ENCODE assay signal across 8 mouse cellular contexts in the genomic region with DNA sequence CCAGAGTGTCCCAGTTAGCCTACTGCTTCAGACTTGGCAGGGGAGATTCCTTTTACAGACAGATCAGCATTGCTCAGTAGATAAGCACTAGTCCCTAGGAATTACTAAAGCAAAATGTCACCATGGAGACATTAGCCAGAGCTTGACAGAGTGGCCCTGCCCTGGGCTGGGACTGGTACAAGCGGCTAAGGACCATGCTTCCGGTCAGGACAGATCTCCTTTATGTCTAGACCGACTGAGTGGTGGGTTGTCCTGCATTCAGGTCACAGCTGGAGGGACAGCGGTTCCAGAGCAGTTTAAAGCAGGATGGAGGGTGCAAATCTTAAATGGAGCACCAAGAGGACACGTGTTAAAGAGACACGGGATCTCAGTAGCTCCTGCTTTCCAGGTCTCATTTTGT. TPM values are rescaled to one million over a fixed set of nuclear protein-coding genes. Genes with fewer than 3 reads are reported as not detected.
DNase-seq lines count a peak whose midpoint lies in the region; ATAC-seq and TF ChIP-seq lines count a peak whose summit lies in the region.

No protein-coding gene starts in this region.

- no peaks in the 10 kb centered on the region for H3K9me3 ChIP-seq in neural tube, embryonic 11.5 days (ENCODE audit: control insufficient read depth, low read length)
- H3K9me3 ChIP-seq in limb, embryonic 13.5 days: no peaks in the 10 kb centered on the region
- H3K9me3 ChIP-seq in stomach, embryonic 15.5 days: no peaks in the 10 kb centered on the region

- H3K27ac ChIP-seq in cerebellum, adult 2 months (ENCODE audit: insufficient read depth, low read length): no peak overlapping the region
- H3K27ac ChIP-seq in neural tube, embryonic 11.5 days (ENCODE audit: low read depth, low read length): no peak overlapping the region
- H3K27ac ChIP-seq in limb, embryonic 13.5 days: 0 out of 2 replicates have a peak overlapping the region, but pooled peaks have one; percentile 7
- no peak overlapping the region for H3K27ac ChIP-seq in stomach, embryonic 15.5 days

- peak; percentile 70 for ATAC-seq in neural tube, embryonic 11.5 days (ENCODE audit: insufficient read depth, low FRiP score, low TSS enrichment)
- ATAC-seq in limb, embryonic 13.5 days (ENCODE audit: low FRiP score, low read depth): peak; percentile 30
- peak; percentile 24; the same call in 1 of the 2 replicates for ATAC-seq in stomach, embryonic 15.5 days (ENCODE audit: insufficient read depth, low FRiP score, low read depth)

- peak overlapping the region; percentile 81 for H3K4me2 ChIP-seq in neural tube, embryonic 11.5 days (ENCODE audit: low read depth)
- H3K4me2 ChIP-seq in limb, embryonic 13.5 days (replicated peaks): peak overlapping the region; percentile 93
- H3K4me2 ChIP-seq in stomach, embryonic 15.5 days: peak overlapping the region; percentile 91

- peaks cover 5% of the 10 kb centered on the region; the same call in 1 of the 2 replicates for H3K36me3 ChIP-seq in neural tube, embryonic 11.5 days (ENCODE audit: control insufficient read depth, insufficient read depth, low read length)
- peaks cover 34% of the 10 kb centered on the region for H3K36me3 ChIP-seq in limb, embryonic 13.5 days
- H3K36me3 ChIP-seq in stomach, embryonic 15.5 days: peaks cover 7% of the 10 kb centered on the region; the same call in 1 of the 2 replicates

- TF ChIP-seq POLR2A in cerebellum, adult 2 months (IDR thresholded peaks at IDR 0.05; ENCODE audit: borderline replicate concordance, insufficient read depth, low read length): no peak

- peaks cover 8% of the 10 kb centered on the region; the same call in 1 of the 2 replicates for H3K4me1 ChIP-seq in cerebellum, adult 2 months (ENCODE audit: control insufficient read depth, insufficient read depth, low read length)
- peaks cover 14% of the 10 kb centered on the region for H3K4me1 ChIP-seq in neural tube, embryonic 11.5 days (ENCODE audit: control insufficient read depth, insufficient read depth, low read length)
- H3K4me1 ChIP-seq in limb, embryonic 13.5 days: peaks cover 33% of the 10 kb centered on the region
- peaks cover 19% of the 10 kb centered on the region; the same call in 1 of the 2 replicates for H3K4me1 ChIP-seq in stomach, embryonic 15.5 days

- TF ChIP-seq CTCF in cerebellum, adult 2 months (IDR thresholded peaks at IDR 0.05; ENCODE audit: borderline replicate concordance, insufficient read depth, low read depth, low read length): no peak

- DNase-seq in cerebellum, adult 2 months: no peak
- DNase-seq in cerebellum, adult 9-11 months: no peak
- no peak for DNase-seq in neural tube, embryonic 11.5 days (ENCODE audit: low spot score)
- no peak for DNase-seq in neural tube, embryonic 10.5 days (ENCODE audit: extremely low spot score, low spot score)
- no peak for DNase-seq in frontal cortex, postnatal 36 days (ENCODE audit: low spot score in 2 of 2)
- DNase-seq in gastrocnemius, adult 18-20 months (ENCODE audit: low spot score): no peak

- H3K4me3 ChIP-seq in cerebellum, adult 2 months (replicated peaks; ENCODE audit: insufficient read depth, low read depth, low read length): peak overlapping the region; percentile 76
- H3K4me3 ChIP-seq in neural tube, embryonic 11.5 days (ENCODE audit: low read depth, low read length): peak overlapping the region; percentile 68
- peak overlapping the region; percentile 85 for H3K4me3 ChIP-seq in limb, embryonic 13.5 days
- peak overlapping the region; percentile 87 for H3K4me3 ChIP-seq in stomach, embryonic 15.5 days (replicated peaks)

- H3K9ac ChIP-seq in neural tube, embryonic 11.5 days (ENCODE audit: low read length): peak overlapping the region; percentile 84
- H3K9ac ChIP-seq in limb, embryonic 13.5 days: peak overlapping the region; percentile 91
- H3K9ac ChIP-seq in stomach, embryonic 15.5 days: peak overlapping the region; percentile 93; the same call in 1 of the 2 replicates

- WGBS in cerebellum, adult 2 months: 4% methylated on average over 6 of the region's 6 CpGs
- WGBS in neural tube, embryonic 11.5 days: 0% methylated on average over 6 of the region's 6 CpGs
- 2% methylated on average over 6 of the region's 6 CpGs for WGBS in limb, embryonic 13.5 days
- under 1% methylated on average over 6 of the region's 6 CpGs for WGBS in stomach, embryonic 15.5 days

- H3K27me3 ChIP-seq in cerebellum, adult 2 months (ENCODE audit: control insufficient read depth, insufficient read depth, low read length): no peaks in the 10 kb centered on the region
- H3K27me3 ChIP-seq in neural tube, embryonic 11.5 days (ENCODE audit: control insufficient read depth, insufficient read depth, low read length): no peaks in the 10 kb centered on the region
- no peaks in the 10 kb centered on the region for H3K27me3 ChIP-seq in limb, embryonic 13.5 days
- H3K27me3 ChIP-seq in stomach, embryonic 15.5 days (replicated peaks): no peaks in the 10 kb centered on the region

RNA-seq across cellular contexts. Expression of gene Chst14, which starts 0.3 kb away (rescaled TPM):
- polyA plus RNA-seq in cerebellum, adult 2 months (2012; rRNA removed): 4.2 and 4.4 TPM in 2 replicates
- 23.4 and 26.0 TPM in 2 replicates for polyA plus RNA-seq in neural tube, embryonic 11.5 days (2014; fragmentation: Nextera tagmentation; extraction: Ambion mirVana)
- polyA plus RNA-seq in limb, embryonic 13.5 days (2015; fragmentation: Nextera tagmentation; extraction: Ambion mirVana): 51.2 and 51.9 TPM in 2 replicates
- polyA plus RNA-seq in stomach, embryonic 15.5 days (2015; fragmentation: Nextera tagmentation; extraction: Ambion mirVana): 26.3 and 26.9 TPM in 2 replicates
- 1 to 10 TPM; 1.7 to 2.3 TPM for total RNA-seq in gastrocnemius, adult 18-20 months (2021)

RNA-seq across cellular contexts. Expression of gene Bahd1, which starts 25.8 kb away (rescaled TPM):
- 16.6 and 16.7 TPM in 2 replicates for polyA plus RNA-seq in cerebellum, adult 2 months (2012; rRNA removed)
- polyA plus RNA-seq in neural tube, embryonic 11.5 days (2014; fragmentation: Nextera tagmentation; extraction: Ambion mirVana): 1.5 TPM in 2 replicates
- 3.7 and 3.8 TPM in 2 replicates for polyA plus RNA-seq in limb, embryonic 13.5 days (2015; fragmentation: Nextera tagmentation; extraction: Ambion mirVana)
- 5.7 TPM in 2 replicates for polyA plus RNA-seq in stomach, embryonic 15.5 days (2015; fragmentation: Nextera tagmentation; extraction: Ambion mirVana)
- total RNA-seq in gastrocnemius, adult 18-20 months (2021): 1 to 10 TPM; 4.5 to 6.0 TPM
